Mouse (Mus musculus) myocyte (in vitro differentiated cells): ENCODE data around the gene 6030452D12Rik. TPM values are rescaled to one million over a fixed set of nuclear protein-coding genes. Genes with fewer than 3 reads are reported as not detected.

ENCODE experiments used
- H3K27me3 ChIP-seq: one replicate; pipeline ENCODE4 v1.6.1; 2011; ENCODE audit not compliant: control insufficient read depth, insufficient read depth, insufficient read length
- H3K36me3 ChIP-seq: one replicate; pipeline ENCODE4 v1.6.1; 2011; ENCODE audit not compliant: control insufficient read depth, insufficient read depth
- H3K4me2 ChIP-seq: one replicate; pipeline ENCODE4 v1.6.1; 2011; ENCODE audit warnings: low read depth, control low read depth
- H3K4me3 ChIP-seq: one replicate; pipeline ENCODE4 v1.5.1; 2011; ENCODE audit warnings: mild to moderate bottlenecking, control low read depth, moderate library complexity
- H3K79me2 ChIP-seq: one replicate; pipeline ENCODE4 v1.6.1; 2011; ENCODE audit not compliant: control insufficient read depth, insufficient read depth
- H3ac ChIP-seq: one replicate; pipeline ENCODE4 v1.6.1; 2011; ENCODE audit not compliant: control insufficient read depth, insufficient read length
- CEBPB ChIP-seq: IDR thresholded peaks from 2 replicates; pipeline ENCODE4 v1.6.1; 2011; ENCODE audit warnings: mild to moderate bottlenecking, moderate library complexity; ENCODE audit not compliant: poor library complexity, insufficient read depth, severe bottlenecking
- E2F4 ChIP-seq: IDR thresholded peaks from one replicate; pipeline ENCODE4 v1.6.1; 2011; ENCODE audit warnings: mild to moderate bottlenecking, control low read depth, moderate library complexity; ENCODE audit not compliant: insufficient read depth
- MAX ChIP-seq: IDR thresholded peaks from one replicate; pipeline ENCODE4 v1.6.1; 2011; ENCODE audit warnings: low read depth, mild to moderate bottlenecking, control low read depth
- MYOD1 ChIP-seq, 3 experiments: IDR thresholded peaks; one replicate each; pipeline ENCODE4 v1.6.1; 2011; ENCODE audit warnings: control low read depth in 2 of 3, low read depth in 2 of 3, mild to moderate bottlenecking in 2 of 3, moderate library complexity in 1 of 3; ENCODE audit not compliant: insufficient read length in 2 of 3, control insufficient read depth in 1 of 3
- MYOG ChIP-seq, 3 experiments: IDR thresholded peaks; one replicate each; pipeline ENCODE4 v1.6.1; 2011; ENCODE audit warnings: control low read depth in 2 of 3, low read depth in 2 of 3, mild to moderate bottlenecking in 2 of 3; ENCODE audit not compliant: insufficient read length in 2 of 3, control insufficient read depth in 1 of 3, insufficient read depth in 1 of 3
- POLR2A ChIP-seq: IDR thresholded peaks from one replicate; pipeline ENCODE4 v1.6.1; 2011; ENCODE audit warnings: low read depth, mild to moderate bottlenecking, control low read depth, moderate library complexity; ENCODE audit not compliant: insufficient read length
- POLR2AphosphoS2 ChIP-seq: IDR thresholded peaks from one replicate; pipeline ENCODE4 v1.6.1; 2011; ENCODE audit warnings: low read depth, control low read depth; ENCODE audit not compliant: insufficient read length
- REST ChIP-seq: IDR thresholded peaks from one replicate; pipeline ENCODE4 v1.6.1; 2011; ENCODE audit warnings: mild to moderate bottlenecking, control low read depth, moderate library complexity; ENCODE audit not compliant: insufficient read depth, insufficient read length
- SRF ChIP-seq: IDR thresholded peaks from one replicate; pipeline ENCODE4 v1.6.1; 2011; ENCODE audit warnings: low read depth; ENCODE audit not compliant: control insufficient read depth, insufficient read length
- TCF12 ChIP-seq: IDR thresholded peaks from one replicate; pipeline ENCODE4 v1.6.1; 2011; ENCODE audit warnings: mild to moderate bottlenecking, control low read depth; ENCODE audit not compliant: poor library complexity, insufficient read depth, severe bottlenecking
- TCF3 ChIP-seq: IDR thresholded peaks from one replicate; pipeline ENCODE4 v1.6.1; 2011; ENCODE audit warnings: low read depth, control low read depth; ENCODE audit not compliant: insufficient read length
- USF1 ChIP-seq: IDR thresholded peaks from one replicate; pipeline ENCODE4 v1.6.1; 2011; ENCODE audit warnings: low read depth, mild to moderate bottlenecking, control low read depth, moderate library complexity
- polyA plus RNA-seq: library from polyadenylated mRNA; unstranded; fragments of >200 nt; fragmentation: generic; extraction: Trizol; gene quantifications from one replicate; pipeline ENCODE4 v1.2.1, GENCODE M21; 2012; ENCODE audit warnings: missing spikeins

6030452D12Rik gene
- polyA plus RNA-seq, 1 experiment: not detected

GRCm38 (mm10) chr8:106515946-106516479, 15.7 kb downstream of the 6030452D12Rik start:
- no peaks in the 10 kb centered on the region for H3K27me3 ChIP-seq
- no peak for TF ChIP-seq SRF
- TF ChIP-seq MYOD1 (IDR thresholded peaks at IDR 0.05; ENCODE audit: control insufficient read depth in 1 of 3, insufficient read length in 2 of 3, low read depth in 2 of 3): no peak
- TF ChIP-seq USF1: no peak
- TF ChIP-seq TCF3: no peak
- TF ChIP-seq TCF12: no peak
- TF ChIP-seq MYOG (IDR thresholded peaks at IDR 0.05; ENCODE audit: control insufficient read depth in 1 of 3, insufficient read depth in 1 of 3, insufficient read length in 2 of 3, low read depth in 2 of 3): no peak
- no peak for TF ChIP-seq POLR2A
- TF ChIP-seq CEBPB: no peak
- TF ChIP-seq E2F4: no peak
- no peak for TF ChIP-seq MAX
- no peak for TF ChIP-seq POLR2AphosphoS2
- H3K36me3 ChIP-seq: no peaks in the 10 kb centered on the region
- H3K79me2 ChIP-seq: no peaks in the 10 kb centered on the region
- no peak overlapping the region for H3K4me2 ChIP-seq
- no peak overlapping the region for H3ac ChIP-seq
- H3K4me3 ChIP-seq: no peak overlapping the region

GRCm38 (mm10) chr8:106516581-106516980, 16.3 kb downstream of the 6030452D12Rik start:
- no peaks in the 10 kb centered on the region for H3K79me2 ChIP-seq
- H3K4me3 ChIP-seq: no peak overlapping the region
- TF ChIP-seq CEBPB: no peak
- TF ChIP-seq SRF: no peak
- TF ChIP-seq POLR2A: no peak
- TF ChIP-seq MAX: no peak
- no peak overlapping the region for H3ac ChIP-seq
- H3K27me3 ChIP-seq: no peaks in the 10 kb centered on the region
- H3K4me2 ChIP-seq: no peak overlapping the region
- no peaks in the 10 kb centered on the region for H3K36me3 ChIP-seq

- H3K36me3 ChIP-seq: no peaks in the 10 kb centered on the region
- no peaks in the 10 kb centered on the region for H3K27me3 ChIP-seq
- no peak overlapping the region for H3ac ChIP-seq
- H3K4me2 ChIP-seq: no peak overlapping the region
- TF ChIP-seq MYOG (IDR thresholded peaks at IDR 0.05; ENCODE audit: control insufficient read depth in 1 of 3, insufficient read depth in 1 of 3, insufficient read length in 2 of 3, low read depth in 2 of 3): no peak
- peak; percentile 15 for TF ChIP-seq MAX
- no peak for TF ChIP-seq TCF12
- TF ChIP-seq MYOD1 (IDR thresholded peaks at IDR 0.05; ENCODE audit: control insufficient read depth in 1 of 3, insufficient read length in 2 of 3, low read depth in 2 of 3): no peak
- TF ChIP-seq E2F4: no peak
- no peak for TF ChIP-seq TCF3
- no peak for TF ChIP-seq SRF
- TF ChIP-seq USF1: peak; percentile 58
- TF ChIP-seq POLR2A: no peak
- no peak for TF ChIP-seq REST
- no peak for TF ChIP-seq POLR2AphosphoS2
- TF ChIP-seq CEBPB: no peak
- H3K79me2 ChIP-seq: no peaks in the 10 kb centered on the region
- no peak overlapping the region for H3K4me3 ChIP-seq
These were observed 18.4 kb downstream of the 6030452D12Rik start for GRCm38 (mm10) chr8:106518763-106519162.

GRCm38 (mm10) chr8:106520578-106520977, 20.3 kb downstream of the 6030452D12Rik start:
- no peak for TF ChIP-seq POLR2AphosphoS2
- no peak for TF ChIP-seq E2F4
- no peak for TF ChIP-seq POLR2A
- TF ChIP-seq MAX: no peak
- no peak for TF ChIP-seq REST
- TF ChIP-seq MYOG (IDR thresholded peaks at IDR 0.05; ENCODE audit: control insufficient read depth in 1 of 3, insufficient read depth in 1 of 3, insufficient read length in 2 of 3, low read depth in 2 of 3): no peak
- TF ChIP-seq TCF3: no peak
- no peak for TF ChIP-seq TCF12
- TF ChIP-seq CEBPB: no peak
- no peak for TF ChIP-seq SRF
- no peak for TF ChIP-seq MYOD1 (IDR thresholded peaks at IDR 0.05; ENCODE audit: control insufficient read depth in 1 of 3, insufficient read length in 2 of 3, low read depth in 2 of 3)
- TF ChIP-seq USF1: no peak
- Histone ChIP-seq H3ac (no peak overlapping the region), H3K36me3 (no peaks in the 10 kb centered on the region), H3K4me3 (no peak overlapping the region), H3K79me2 (no peaks in the 10 kb centered on the region), H3K4me2 (no peak overlapping the region), H3K27me3 (no peaks in the 10 kb centered on the region)

- Histone ChIP-seq H3ac (no peak overlapping the region), H3K27me3 (no peaks in the 10 kb centered on the region)
- TF ChIP-seq MYOG (IDR thresholded peaks at IDR 0.05; ENCODE audit: control insufficient read depth in 1 of 3, insufficient read depth in 1 of 3, insufficient read length in 2 of 3, low read depth in 2 of 3) (no peak), MAX (no peak), REST (no peak), TCF3 (no peak), POLR2AphosphoS2 (no peak), POLR2A (no peak), MYOD1 (IDR thresholded peaks at IDR 0.05; ENCODE audit: control insufficient read depth in 1 of 3, insufficient read length in 2 of 3, low read depth in 2 of 3) (no peak), E2F4 (no peak), USF1 (no peak)
These were observed 21.5 kb downstream of the 6030452D12Rik start for GRCm38 (mm10) chr8:106521845-106522244.

More at GRCm38 (mm10) chr8:106521845-106522244, 21.5 kb downstream of the 6030452D12Rik start:
- Histone ChIP-seq H3K36me3 (no peaks in the 10 kb centered on the region), H3K4me3 (no peak overlapping the region), H3K79me2 (no peaks in the 10 kb centered on the region), H3K4me2 (no peak overlapping the region)
